Mouse (Mus musculus): Measurements from ENCODE around the gene Yipf6.
"Not testable (repeated sequence)": the region's sequence is repeated elsewhere in the genome, so short reads cannot be mapped to it uniquely, and the experiment has no call there.

Yipf6 gene

GRCm38 (mm10) chrX:98936101-98936500 lies at the start of gene Yipf6:
TSS of gene Yipf6 (plus strand) at chrX:98936316.
- in situ Hi-C loops (cut with MboI; ENCODE audit: low sequenced_read_pairs) = no loop called here

DNA sequence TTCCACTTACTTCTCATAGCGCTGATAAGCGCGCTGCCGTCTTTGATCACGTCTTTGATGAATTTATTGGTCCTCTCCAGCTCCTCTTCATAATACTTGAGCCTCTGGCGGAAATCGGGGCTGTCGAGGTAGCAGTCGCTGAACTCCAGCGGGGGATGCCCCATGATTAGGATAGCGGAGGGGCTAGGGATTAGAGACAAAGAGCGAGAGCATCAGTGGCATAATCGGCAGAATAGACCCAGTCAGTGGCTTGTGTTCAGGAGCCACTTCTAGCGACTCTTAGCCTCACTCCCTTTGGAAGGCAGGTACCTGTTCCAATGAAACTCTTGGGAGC lies 46.1 kb upstream of the Yipf6 start:
- in situ Hi-C loops (cut with MboI; ENCODE audit: low sequenced_read_pairs) = no loop called here

DNA sequence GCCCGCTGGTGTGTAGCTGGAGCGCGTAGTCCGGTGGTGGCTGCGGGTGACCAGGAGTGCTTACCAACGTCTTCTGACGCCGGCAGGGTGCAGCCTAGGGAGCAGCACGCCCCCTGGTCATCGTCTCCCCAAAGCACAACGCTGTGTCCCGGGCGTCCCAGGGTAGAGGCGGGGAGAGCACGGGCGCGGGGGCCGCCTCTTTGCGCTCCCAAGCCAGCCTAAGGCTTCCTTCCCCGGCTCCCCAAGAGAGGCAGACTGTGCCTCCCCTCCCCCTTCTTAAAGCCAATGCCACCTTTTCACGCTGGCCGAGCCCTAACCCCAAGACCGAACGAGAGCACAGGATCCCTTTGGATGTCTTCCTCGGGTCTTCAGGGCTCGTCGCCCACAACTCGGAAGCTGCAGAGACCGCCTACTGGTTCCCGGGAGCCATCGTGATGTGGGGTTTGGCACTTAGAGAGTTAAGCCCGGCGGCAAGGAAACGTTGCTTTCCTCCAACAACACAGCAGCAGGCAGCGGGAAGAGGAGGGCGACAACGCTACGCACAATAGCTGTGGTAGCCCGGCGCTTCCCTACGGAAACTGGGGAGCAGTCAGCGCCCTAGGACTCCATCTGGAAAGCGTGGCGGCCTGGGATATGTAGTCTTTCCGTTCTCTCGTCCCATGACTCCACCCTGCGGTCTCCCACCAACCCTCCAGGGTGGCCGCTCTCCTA lies 45.6 kb upstream of the Yipf6 start, which contains the start of gene Ophn1:
TSS of gene Ophn1 (minus strand) at position 620 of the 711 bp plus-strand sequence.
- in situ Hi-C loops (cut with MboI; ENCODE audit: low sequenced_read_pairs) = no loop called here

GRCm38 (mm10) chrX:98898307-98898706 lies 37.8 kb upstream of the Yipf6 start:
- in situ Hi-C loops (cut with MboI; ENCODE audit: low sequenced_read_pairs) = no loop called here

DNA sequence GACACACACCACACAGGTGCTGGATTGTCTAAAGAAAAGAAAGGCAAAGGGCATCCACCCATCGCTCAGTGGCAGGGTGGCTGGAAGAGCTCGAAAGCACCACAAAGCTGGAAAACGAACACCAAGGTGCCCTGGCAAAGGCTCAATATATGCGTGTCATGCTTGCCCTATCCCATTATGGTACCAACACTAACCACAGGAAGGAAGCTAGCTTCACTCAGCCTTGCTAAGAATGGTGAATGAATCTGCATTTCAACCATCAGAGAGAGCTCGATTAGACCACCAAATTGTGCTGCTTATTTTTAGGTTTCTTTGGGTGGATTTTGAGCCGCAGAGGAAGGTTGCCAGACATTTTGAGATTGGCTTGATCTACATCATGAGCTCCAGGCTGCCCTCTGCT lies 31.9 kb upstream of the Yipf6 start:
- in situ Hi-C loops (cut with MboI; ENCODE audit: low sequenced_read_pairs) = loop anchor here (25.0 kb wide), 1 partner anchor 192 kb away; no protein-coding TSS in a partner anchor

- in situ Hi-C loops (cut with MboI; ENCODE audit: low sequenced_read_pairs) = loop anchor here (25.0 kb wide), 1 partner anchor 197 kb away; no protein-coding TSS in a partner anchor
Observed at GRCm38 (mm10) chrX:98908910-98909309, 27.2 kb upstream of the Yipf6 start.

DNA sequence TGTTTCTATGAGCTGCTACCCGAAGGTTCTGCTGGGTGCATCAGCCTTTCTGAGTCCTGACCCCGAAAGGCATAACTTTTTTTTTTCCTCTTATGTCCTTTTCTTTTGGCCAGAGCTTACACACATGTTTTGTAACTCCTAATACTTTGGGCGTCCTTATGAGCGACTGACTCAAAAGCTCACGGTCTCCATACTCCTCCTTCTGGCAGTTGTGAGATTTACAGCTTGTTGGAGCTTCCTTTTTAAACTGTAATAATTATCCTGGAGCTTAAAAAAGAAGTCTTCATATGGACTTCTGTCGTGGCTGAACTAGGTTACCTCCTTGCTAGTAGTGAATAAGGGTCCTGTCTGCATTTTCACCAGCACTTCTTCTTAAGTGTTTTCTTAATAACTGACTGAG lies 16.7 kb upstream of the Yipf6 start:
- in situ Hi-C loops (cut with MboI; ENCODE audit: low sequenced_read_pairs) = loop anchor here (25.0 kb wide), 1 partner anchor 207 kb away; no protein-coding TSS in a partner anchor

GRCm38 (mm10) chrX:98936707-98937554 lies 815 bp downstream of the Yipf6 start:
- in situ Hi-C loops (cut with MboI; ENCODE audit: low sequenced_read_pairs) = no loop called here

DNA sequence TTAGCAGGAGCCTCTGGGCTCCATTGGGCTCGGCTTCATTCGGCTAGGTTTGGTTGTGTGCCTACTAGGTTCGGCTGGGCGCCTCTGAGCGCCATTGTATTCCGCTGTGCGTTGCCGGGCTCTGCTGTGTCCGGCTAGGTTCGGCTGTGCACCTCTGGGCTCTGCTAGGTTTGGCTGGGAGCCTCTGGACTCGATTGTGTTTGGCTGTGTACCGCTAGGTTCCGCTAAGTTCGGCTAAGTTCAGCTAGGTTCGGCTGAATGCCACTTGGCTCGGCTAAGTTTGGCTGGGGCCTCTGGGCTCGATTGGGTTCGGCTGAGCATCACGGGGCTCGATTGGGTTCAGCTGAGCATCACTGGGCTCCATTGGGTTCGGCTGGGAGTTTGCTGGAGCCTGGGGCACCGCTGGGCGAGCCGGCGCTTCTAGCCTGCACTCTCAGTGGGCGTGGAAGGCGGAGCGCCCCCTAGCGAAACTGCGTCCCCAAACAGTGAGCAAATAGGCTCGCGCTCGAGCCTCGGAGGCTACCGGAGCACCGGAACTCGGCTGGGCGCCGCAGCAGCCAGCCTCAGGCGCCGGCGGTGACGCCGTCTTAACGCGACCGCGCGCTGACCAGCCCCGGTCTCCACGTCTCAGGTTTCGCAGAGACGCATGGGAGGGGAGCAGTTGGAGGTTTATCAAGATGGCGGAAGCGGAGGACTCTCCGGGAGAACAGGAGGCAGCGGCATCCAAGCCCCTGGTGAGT lies 1.6 kb downstream of the Yipf6 start:
- in situ Hi-C loops (cut with MboI; ENCODE audit: low sequenced_read_pairs) = no loop called here

- in situ Hi-C loops (cut with MboI; ENCODE audit: low sequenced_read_pairs) = no loop called here
Observed at GRCm38 (mm10) chrX:98953941-98954340, 17.8 kb downstream of the Yipf6 start.

DNA sequence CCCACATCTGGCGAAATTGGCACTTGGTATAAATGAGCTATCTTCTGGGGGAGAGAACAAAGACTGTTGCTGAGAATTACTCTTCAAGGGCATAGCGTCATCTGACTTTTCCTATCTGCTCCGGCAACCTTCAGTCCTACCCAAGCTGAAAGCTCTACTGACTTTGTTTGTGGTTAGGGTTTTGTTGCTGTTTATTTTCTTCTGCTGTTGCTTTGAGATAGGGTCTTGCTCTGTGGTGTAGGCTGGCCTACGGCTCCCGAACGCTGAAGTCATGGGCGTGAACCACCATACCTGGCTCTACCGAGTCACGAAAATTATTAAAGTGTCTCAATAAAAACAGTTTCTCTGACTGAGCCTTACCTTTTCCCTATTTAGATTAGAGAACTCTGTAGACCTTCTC lies 22.2 kb downstream of the Yipf6 start:
- in situ Hi-C loops (cut with MboI; ENCODE audit: low sequenced_read_pairs) = no loop called here

DNA sequence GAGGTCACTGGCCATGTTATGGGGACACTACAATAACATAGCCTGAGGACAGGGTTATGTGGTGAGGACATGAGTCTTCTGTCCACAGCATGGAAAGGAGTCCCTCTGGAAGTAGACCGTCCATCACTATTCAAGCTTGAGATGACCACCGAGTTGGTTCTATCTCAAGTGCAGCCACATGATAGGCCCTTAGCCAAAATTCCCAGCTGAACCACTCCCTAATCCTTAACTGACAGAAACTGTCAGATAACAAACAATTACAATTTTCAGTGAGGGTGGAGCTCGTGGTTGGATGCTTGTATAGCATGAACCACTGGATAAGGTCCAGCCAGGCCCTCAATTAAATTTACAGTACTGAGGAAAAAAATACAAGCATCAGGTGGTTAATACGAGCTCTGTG lies 22.9 kb downstream of the Yipf6 start:
- in situ Hi-C loops (cut with MboI; ENCODE audit: low sequenced_read_pairs) = no loop called here

DNA sequence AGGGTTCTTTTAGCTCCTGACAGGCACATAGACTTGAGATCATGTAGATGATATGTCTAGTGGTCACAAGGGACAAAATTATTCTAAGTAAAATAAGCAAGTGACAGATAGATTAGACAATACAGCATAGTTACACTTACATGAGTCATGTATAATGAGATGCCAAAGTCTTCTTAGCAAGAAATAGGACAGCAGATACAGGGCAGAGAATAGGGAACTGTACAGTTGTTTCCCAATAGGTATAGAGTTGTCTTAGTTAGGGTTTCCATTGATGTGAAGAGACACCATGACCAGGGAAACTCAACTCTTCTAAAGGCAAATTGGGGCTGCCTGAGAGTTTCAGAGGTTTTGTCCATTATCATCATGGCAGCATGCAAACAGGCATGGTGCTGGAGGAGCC lies 27.6 kb downstream of the Yipf6 start:
- in situ Hi-C loops (cut with MboI; ENCODE audit: low sequenced_read_pairs) = no loop called here

GRCm38 (mm10) chrX:98964513-98964912 lies 28.4 kb downstream of the Yipf6 start:
- in situ Hi-C loops (cut with MboI; ENCODE audit: low sequenced_read_pairs) = no loop called here

GRCm38 (mm10) chrX:98986611-98987010 lies 50.5 kb downstream of the Yipf6 start:
- in situ Hi-C loops (cut with MboI; ENCODE audit: low sequenced_read_pairs) = not testable (repeated sequence)

DNA sequence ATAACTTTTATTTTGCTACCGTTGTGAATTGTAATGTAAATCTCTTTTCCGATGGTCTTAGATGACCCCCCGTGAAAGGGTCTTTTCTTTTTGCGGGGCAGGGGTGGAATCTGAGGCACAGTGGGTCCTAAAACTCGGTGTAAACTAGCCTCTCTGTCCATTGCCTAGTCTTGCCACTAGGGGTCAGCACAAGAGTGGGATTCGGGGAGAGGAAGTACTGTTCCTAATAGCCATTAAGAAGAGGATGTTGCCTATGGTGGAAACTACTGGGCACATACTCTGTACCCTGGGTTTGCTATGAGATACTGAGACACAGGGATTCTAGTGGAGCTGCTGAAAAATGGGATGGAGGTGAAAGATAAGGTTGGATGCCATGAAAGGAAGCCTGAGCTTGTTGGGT lies 53.5 kb downstream of the Yipf6 start:
- in situ Hi-C loops (cut with MboI; ENCODE audit: low sequenced_read_pairs) = no loop called here

Data from CH12F3 (cell line).